Mouse (Mus musculus) macrophage (primary cell): ENCODE measurements around the gene Ncoa1. TPM values are rescaled to one million over a fixed set of nuclear protein-coding genes. Genes with fewer than 3 reads are reported as not detected.

Source experiments
- H3K27ac ChIP-seq: fragments of 350-480 bp; formaldehyde crosslinking; 2 replicates; pipeline ENCODE4 v1.9.0; 2021
- H3K36me3 ChIP-seq: fragments of 350-480 bp; formaldehyde crosslinking; 2 replicates; pipeline ENCODE4 v1.9.0; 2021; ENCODE audit errors: inconsistent target
- H3K4me3 ChIP-seq: fragments of 350-480 bp; formaldehyde crosslinking; 2 replicates; pipeline ENCODE4 v1.9.0; 2021; ENCODE audit errors: inconsistent target
- H3K79me2 ChIP-seq: fragments of 350-480 bp; formaldehyde crosslinking; 2 replicates; pipeline ENCODE4 v1.9.0; 2021; ENCODE audit errors: inconsistent target
- WGBS: methylation state at CpG from one replicate; pipeline ENCODE4 v1.1.7; 2026; ENCODE audit warnings: inconsistent platforms; ENCODE audit not compliant: missing documents; 5-methylcytosine and 5-hydroxymethylcytosine counted together
- polyA plus RNA-seq: library from polyadenylated mRNA; stranded (reverse); fragments of 250-400 nt; gene quantifications from 3 replicates; pipeline ENCODE4 v1.2.4, GENCODE M21; 2018; ENCODE audit warnings: inconsistent platforms

The Ncoa1 gene
- polyA plus RNA-seq, 1 experiment from 2014 or later = 19.9 TPM

- Histone ChIP-seq H3K79me2 (no peaks in the 10 kb centered on the region), H3K4me3 (no peak overlapping the region)
- WGBS = 43% methylated on average over 2 of the region's 2 CpGs
These were observed 121.8 kb downstream of the Ncoa1 start for GRCm38 (mm10) chr12:4355019-4355730.

GRCm38 (mm10) chr12:4343216-4343615 lies 133.8 kb downstream of the Ncoa1 start:
- no peak overlapping the region for H3K27ac ChIP-seq
- WGBS = 92% methylated on average over 2 of the region's 2 CpGs
- H3K79me2 ChIP-seq = no peaks in the 10 kb centered on the region
- H3K4me3 ChIP-seq = no peak overlapping the region
- no peaks in the 10 kb centered on the region; the same call in 1 of the 2 replicates for H3K36me3 ChIP-seq

More at GRCm38 (mm10) chr12:4355019-4355730, 121.8 kb downstream of the Ncoa1 start:
- H3K36me3 ChIP-seq = no peaks in the 10 kb centered on the region
- H3K27ac ChIP-seq = no peak overlapping the region

- peaks cover 6% of the 10 kb centered on the region; the same call in 1 of the 2 replicates for H3K36me3 ChIP-seq
- H3K79me2 ChIP-seq = no peaks in the 10 kb centered on the region
- 82% methylated on average over 3 of the region's 3 CpGs for WGBS
- H3K4me3 ChIP-seq = no peak overlapping the region
- H3K27ac ChIP-seq = no peak overlapping the region
These were observed 134.9 kb downstream of the Ncoa1 start for GRCm38 (mm10) chr12:4342087-4342486.

GRCm38 (mm10) chr12:4340325-4340924 lies 136.6 kb downstream of the Ncoa1 start:
- Histone ChIP-seq H3K4me3 (no peak overlapping the region), H3K27ac (no peak overlapping the region), H3K79me2 (no peaks in the 10 kb centered on the region), H3K36me3 (peaks cover 8% of the 10 kb centered on the region)
- 91% methylated on average over 3 of the region's 3 CpGs for WGBS

- WGBS = 89% methylated on average over 5 of the region's 5 CpGs
- H3K27ac ChIP-seq = no peak overlapping the region
- H3K4me3 ChIP-seq = no peak overlapping the region
- H3K79me2 ChIP-seq = no peaks in the 10 kb centered on the region
- peaks cover 26% of the 10 kb centered on the region for H3K36me3 ChIP-seq
These were observed 153.4 kb downstream of the Ncoa1 start for GRCm38 (mm10) chr12:4323604-4324003.

GRCm38 (mm10) chr12:4322227-4322626 lies 154.8 kb downstream of the Ncoa1 start:
- Histone ChIP-seq H3K79me2 (no peaks in the 10 kb centered on the region), H3K27ac (no peak overlapping the region), H3K4me3 (no peak overlapping the region), H3K36me3 (peaks cover 26% of the 10 kb centered on the region)
- 100% methylated on average over 2 of the region's 2 CpGs for WGBS

GRCm38 (mm10) chr12:4313824-4314223 lies 163.2 kb downstream of the Ncoa1 start:
- Histone ChIP-seq H3K79me2 (no peaks in the 10 kb centered on the region), H3K4me3 (no peak overlapping the region), H3K36me3 (peaks cover 16% of the 10 kb centered on the region; the same call in 1 of the 2 replicates), H3K27ac (no peak overlapping the region)

GRCm38 (mm10) chr12:4306712-4307313 lies 170.2 kb downstream of the Ncoa1 start:
- H3K79me2 ChIP-seq = no peaks in the 10 kb centered on the region
- peaks cover 16% of the 10 kb centered on the region for H3K36me3 ChIP-seq
- H3K27ac ChIP-seq = no peak overlapping the region
- 94% methylated on average over 1 of the region's 1 CpGs for WGBS
- H3K4me3 ChIP-seq = no peak overlapping the region

- no peak overlapping the region for H3K27ac ChIP-seq
- peaks cover 21% of the 10 kb centered on the region for H3K36me3 ChIP-seq
- 78% methylated on average over 3 of the region's 3 CpGs for WGBS
- H3K79me2 ChIP-seq = no peaks in the 10 kb centered on the region
- H3K4me3 ChIP-seq = no peak overlapping the region
These were observed 177.7 kb downstream of the Ncoa1 start for GRCm38 (mm10) chr12:4299300-4299699.

- no peak overlapping the region for H3K27ac ChIP-seq
- WGBS = 100% methylated on average over 4 of the region's 4 CpGs
- H3K79me2 ChIP-seq = no peaks in the 10 kb centered on the region
- no peak overlapping the region for H3K4me3 ChIP-seq
- peaks cover 21% of the 10 kb centered on the region for H3K36me3 ChIP-seq
These were observed 178.4 kb downstream of the Ncoa1 start for GRCm38 (mm10) chr12:4298626-4299025.

GRCm38 (mm10) chr12:4295881-4296280 lies 181.1 kb downstream of the Ncoa1 start:
- H3K79me2 ChIP-seq = no peaks in the 10 kb centered on the region
- H3K36me3 ChIP-seq = peaks cover 25% of the 10 kb centered on the region
- no peak overlapping the region for H3K4me3 ChIP-seq
- no peak overlapping the region for H3K27ac ChIP-seq
- WGBS = 96% methylated on average over 4 of the region's 4 CpGs

GRCm38 (mm10) chr12:4295281-4295680 lies 181.7 kb downstream of the Ncoa1 start:
- peaks cover 30% of the 10 kb centered on the region for H3K36me3 ChIP-seq
- H3K79me2 ChIP-seq = no peaks in the 10 kb centered on the region
- 95% methylated on average over 8 of the region's 8 CpGs for WGBS
- H3K27ac ChIP-seq = no peak overlapping the region
- no peak overlapping the region for H3K4me3 ChIP-seq

GRCm38 (mm10) chr12:4293813-4294212 lies 183.2 kb downstream of the Ncoa1 start:
- no peaks in the 10 kb centered on the region for H3K79me2 ChIP-seq
- H3K27ac ChIP-seq = no peak overlapping the region
- 99% methylated on average over 6 of the region's 6 CpGs for WGBS
- H3K4me3 ChIP-seq = no peak overlapping the region
- H3K36me3 ChIP-seq = peaks cover 36% of the 10 kb centered on the region

- Histone ChIP-seq H3K4me3 (no peak overlapping the region), H3K79me2 (no peaks in the 10 kb centered on the region), H3K27ac (no peak overlapping the region), H3K36me3 (peaks cover 6% of the 10 kb centered on the region; the same call in 1 of the 2 replicates)
- WGBS = 93% methylated on average over 3 of the region's 3 CpGs
These were observed 191.8 kb downstream of the Ncoa1 start for GRCm38 (mm10) chr12:4285186-4285585.

- Histone ChIP-seq H3K27ac (no peak overlapping the region), H3K79me2 (no peaks in the 10 kb centered on the region), H3K36me3 (peaks cover 3% of the 10 kb centered on the region; the same call in 1 of the 2 replicates), H3K4me3 (no peak overlapping the region)
- WGBS = 77% methylated on average over 3 of the region's 3 CpGs
These were observed 197.1 kb downstream of the Ncoa1 start for GRCm38 (mm10) chr12:4279878-4280277.
